Mouse (Mus musculus) urinary bladder, adult 18-20 months (tissue): ENCODE results near the gene Sirt4.

Experiments
- DNase-seq, 2 experiments: peaks; one replicate each; pipeline ENCODE4 v3.0.0; 2022; ENCODE audit warnings: low spot score in 2 of 2, mixed read lengths in 2 of 2

The Sirt4 gene

GRCm38 (mm10) chr5:115434853-115435754, 49.4 kb downstream of the Sirt4 start:
- no peak for DNase-seq

- DNase-seq = no peak
These were observed 50.2 kb downstream of the Sirt4 start for GRCm38 (mm10) chr5:115434280-115434852.

GRCm38 (mm10) chr5:115433191-115433590, 51.3 kb downstream of the Sirt4 start:
- DNase-seq = no peak

- no peak for DNase-seq
These were observed 52.1 kb downstream of the Sirt4 start for GRCm38 (mm10) chr5:115432395-115432794.

- DNase-seq = no peak
These were observed 52.6 kb downstream of the Sirt4 start for GRCm38 (mm10) chr5:115431898-115432259.

GRCm38 (mm10) chr5:115431061-115431897, 53.2 kb downstream of the Sirt4 start:
- no peak for DNase-seq

GRCm38 (mm10) chr5:115430187-115430960, 54.2 kb downstream of the Sirt4 start:
- no peak for DNase-seq

GRCm38 (mm10) chr5:115429359-115430186, 55.0 kb downstream of the Sirt4 start, which contains the start of gene Msi1:
Gene Msi1, plus strand, starts transcription at chr5:115429599.
- DNase-seq = no peak

GRCm38 (mm10) chr5:115428831-115429358, 55.6 kb downstream of the Sirt4 start:
- no peak for DNase-seq
